Mouse (Mus musculus) adrenal gland, postnatal 14 days (tissue): Measurements from ENCODE around the gene Hcar2. TPM values are rescaled to one million over a fixed set of nuclear protein-coding genes. Genes with fewer than 3 reads are reported as not detected.
A peak's percentile ranks its signal among the peaks of the same experiment; 100 is the strongest.

Experiments
- DNase-seq: peaks from one replicate; pipeline ENCODE4 v3.0.0; 2021; ENCODE audit warnings: mixed read lengths
- long read RNA-seq, 2 experiments: library from polyadenylated mRNA; stranded (forward); transcript quantifications; one replicate each; pipeline ENCODE4 v2.0.0; 2021
- total RNA-seq: library from RNA; stranded (reverse); gene quantifications from 2 replicates; pipeline ENCODE4 v1.2.3, GENCODE M21; 2021

Hcar2 gene
- 0.45 and 0.78 TPM in 2 replicates for total RNA-seq
- long read RNA-seq, experiment 1: 0 reads
- long read RNA-seq, experiment 2: 0 reads

DNA sequence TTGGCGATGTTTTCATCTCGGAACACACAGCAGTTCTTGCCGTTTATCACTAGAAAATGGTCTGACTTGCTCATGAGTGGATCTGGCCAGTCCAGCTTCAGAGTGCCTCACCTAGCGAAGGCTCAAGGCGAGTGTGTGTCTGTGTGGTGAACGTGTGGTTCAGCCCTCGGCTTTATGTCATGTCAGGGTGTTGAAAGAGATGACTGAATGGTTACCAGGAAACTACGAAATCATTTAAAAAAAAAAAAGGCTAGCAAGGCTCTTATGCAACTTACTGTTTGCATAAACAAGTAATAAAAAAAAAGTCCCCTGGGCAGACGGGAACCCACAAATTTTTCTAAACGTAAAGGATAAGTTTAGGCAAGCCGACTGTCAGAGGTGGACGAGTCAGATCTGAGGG is at the start of gene Hcar2:
TSS of gene Hcar2 (minus strand) at position 135 of the 400 bp plus-strand sequence.
- no peak for DNase-seq

DNA sequence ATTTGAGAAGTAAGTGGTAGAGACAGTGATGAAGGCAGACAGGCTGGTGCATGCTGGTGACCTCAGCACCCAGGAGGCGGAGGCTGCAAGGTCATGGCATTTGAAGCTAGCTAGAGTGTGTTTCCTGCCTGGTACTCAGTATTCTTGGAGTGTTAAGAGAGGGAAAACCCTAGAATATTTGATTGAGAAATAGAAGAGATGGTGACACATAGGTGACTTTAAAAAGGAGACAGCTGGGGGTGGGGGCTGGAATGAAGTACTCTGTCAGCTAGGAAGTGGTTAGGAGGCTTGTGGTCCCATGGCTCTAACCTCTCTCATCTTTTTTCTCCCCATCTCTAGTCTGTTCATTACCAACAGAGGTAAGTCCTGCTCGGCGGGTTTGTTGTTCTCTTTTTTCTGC is 49.6 kb upstream of the Hcar2 start:
- peak; percentile 57 for DNase-seq

DNA sequence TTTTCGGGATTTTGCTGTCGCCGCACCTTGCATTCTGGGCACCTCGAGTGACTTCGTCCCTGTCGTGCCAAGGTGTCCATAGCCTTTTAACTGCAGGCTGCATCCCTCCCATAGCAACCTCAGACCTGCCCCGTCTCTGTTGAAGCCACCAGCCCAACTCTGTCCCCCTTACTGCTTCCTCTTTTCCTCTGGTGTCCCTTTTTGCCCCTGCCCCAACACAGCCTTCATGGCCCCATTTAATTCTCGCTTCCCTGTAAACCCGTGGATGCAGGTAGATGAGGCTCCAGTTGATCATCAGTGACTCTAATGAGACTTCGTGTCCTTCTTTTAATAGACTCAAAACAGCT is 42.3 kb upstream of the Hcar2 start:
- no peak for DNase-seq

DNA sequence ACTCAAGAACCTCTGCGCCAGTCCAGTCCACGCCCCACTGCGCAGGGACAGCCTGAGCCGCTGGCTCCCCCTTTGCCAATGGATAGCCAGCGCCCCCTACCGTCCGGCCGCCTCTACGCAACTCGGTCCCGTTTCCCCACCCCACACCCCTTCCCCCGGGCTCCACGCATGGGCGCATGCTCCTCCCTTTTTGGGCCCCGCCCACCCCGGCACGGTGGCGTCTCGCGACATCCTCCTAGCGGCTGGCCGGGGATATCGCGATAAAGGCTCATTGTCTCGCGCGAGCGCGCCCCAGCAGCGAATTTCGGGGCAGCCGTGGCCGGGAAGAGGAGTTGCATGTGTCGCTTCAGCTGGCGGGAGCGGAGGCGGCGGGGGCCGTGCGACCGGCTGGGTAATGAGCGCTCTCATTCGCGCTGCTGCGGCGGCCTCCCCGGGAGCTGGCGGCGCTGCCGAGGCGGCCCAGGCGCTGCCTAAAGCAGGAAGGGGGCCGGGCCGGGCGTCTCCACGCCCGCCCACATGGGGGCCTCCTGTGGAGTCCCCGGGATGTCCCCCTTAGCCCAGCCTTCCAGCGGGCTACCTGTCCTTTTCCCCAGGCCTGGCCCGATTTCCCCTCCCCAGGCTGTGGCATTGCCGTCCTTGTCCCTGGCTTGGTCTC is 41.8 kb upstream of the Hcar2 start, which contains the start of gene Denr:
TSS of gene Denr (plus strand) at position 200 of the 655 bp plus-strand sequence.
- peak; percentile 100 for DNase-seq

DNA sequence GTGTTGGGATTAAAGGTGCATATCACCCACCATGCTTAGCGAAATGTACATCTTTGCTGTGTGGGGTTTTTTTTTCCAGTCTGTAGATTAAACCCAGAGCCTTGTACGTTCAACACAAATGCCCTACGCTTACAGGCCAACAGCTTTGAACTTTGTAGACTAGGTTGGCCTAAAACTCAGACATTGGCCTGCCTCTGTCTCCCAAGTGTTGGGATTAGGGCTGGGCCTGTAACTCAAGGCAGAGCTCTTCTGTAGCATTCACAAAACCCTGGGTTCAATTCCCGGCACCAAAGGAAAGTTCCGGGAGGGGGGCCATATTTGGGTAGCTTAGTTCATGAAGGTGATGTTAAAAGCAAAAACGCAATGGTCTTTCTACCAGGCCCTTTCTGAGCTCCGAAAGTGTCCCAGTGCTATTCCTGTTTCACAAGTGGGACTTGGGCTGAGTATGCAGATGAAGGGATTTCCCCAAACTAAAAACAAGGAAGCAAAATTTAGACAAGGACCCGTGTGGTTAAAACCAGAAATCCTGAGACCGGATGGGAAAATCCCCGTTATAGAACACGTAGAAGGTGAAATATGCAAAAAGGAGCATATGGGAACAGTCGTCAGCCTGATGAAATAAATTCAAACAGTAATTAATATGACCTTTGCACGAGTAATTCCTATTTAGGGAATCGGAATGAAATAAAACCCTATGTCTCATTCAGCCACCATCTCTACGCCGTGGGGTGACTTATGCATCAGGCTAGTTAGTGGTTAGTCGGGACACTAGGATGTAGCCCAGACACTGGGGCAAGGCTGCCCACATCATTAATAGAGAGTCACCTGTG is 41.1 kb upstream of the Hcar2 start:
- DNase-seq: no peak

DNA sequence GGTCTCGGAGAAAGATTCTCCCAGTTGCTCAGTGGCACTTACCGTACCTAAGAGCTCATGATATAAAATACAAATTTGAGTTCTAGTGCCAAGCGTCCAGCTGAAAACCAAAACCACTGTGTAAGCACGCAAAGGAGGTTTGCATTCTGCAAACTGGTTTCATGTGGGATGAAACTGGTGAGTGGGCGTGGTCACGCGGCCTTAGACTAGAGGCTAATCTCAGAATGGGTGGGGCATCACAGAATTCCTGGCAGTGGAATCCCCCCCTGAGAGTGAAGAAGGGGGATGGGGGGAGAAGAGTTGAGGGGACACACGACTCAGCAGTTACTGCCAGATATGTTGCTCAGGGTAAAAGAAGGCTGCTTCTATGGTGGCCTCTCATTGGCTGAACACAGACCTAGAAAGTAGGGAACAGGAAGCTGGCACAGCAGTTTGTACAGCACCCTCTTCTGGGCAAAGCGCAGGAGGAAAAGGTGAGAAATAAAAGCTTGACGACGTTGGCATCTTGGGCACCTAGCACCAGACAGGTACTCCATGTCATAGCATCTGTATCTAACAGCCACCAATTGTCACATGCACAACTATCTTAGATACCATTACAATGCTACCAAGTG is 38.9 kb upstream of the Hcar2 start:
- no peak for DNase-seq

DNA sequence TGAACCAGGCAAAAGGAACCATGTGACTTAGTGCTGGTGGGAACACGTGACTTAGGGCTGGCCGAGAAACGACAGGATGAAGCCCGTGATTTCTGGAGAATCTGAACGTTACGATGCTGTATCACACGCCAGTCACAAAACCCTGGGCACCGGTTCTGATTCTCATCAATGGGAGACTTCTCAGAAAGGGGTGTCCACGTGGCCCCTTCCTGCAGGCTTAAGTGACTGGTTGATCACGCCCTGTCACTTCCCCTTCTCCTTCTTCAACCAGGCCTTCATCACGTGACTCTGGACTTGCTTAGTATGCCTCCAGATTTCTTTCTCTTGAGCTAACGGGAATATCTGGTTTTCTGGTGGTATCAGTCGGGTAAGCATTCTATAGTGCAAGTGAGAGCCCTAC is 32.1 kb upstream of the Hcar2 start:
- DNase-seq: no peak

DNA sequence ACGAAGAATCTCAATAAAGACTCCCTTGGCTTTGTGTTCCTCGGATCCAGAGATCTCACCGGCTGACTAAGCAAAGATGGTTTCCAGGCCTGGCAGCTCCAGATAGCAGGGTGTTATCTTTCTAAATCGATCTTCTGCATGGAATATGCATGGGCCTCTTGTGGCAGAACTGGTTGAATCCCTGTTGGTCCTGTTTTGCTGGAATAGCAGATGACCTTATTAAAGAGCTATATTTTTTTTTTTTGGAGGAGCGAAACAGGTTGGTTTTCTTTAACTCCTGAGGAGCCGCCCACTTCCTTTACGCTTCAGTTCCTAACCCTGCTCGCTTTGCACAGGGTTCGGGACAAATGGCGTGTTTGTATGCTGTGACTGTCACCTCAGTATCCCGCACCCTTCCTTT is 31.1 kb upstream of the Hcar2 start:
- DNase-seq: no peak

DNA sequence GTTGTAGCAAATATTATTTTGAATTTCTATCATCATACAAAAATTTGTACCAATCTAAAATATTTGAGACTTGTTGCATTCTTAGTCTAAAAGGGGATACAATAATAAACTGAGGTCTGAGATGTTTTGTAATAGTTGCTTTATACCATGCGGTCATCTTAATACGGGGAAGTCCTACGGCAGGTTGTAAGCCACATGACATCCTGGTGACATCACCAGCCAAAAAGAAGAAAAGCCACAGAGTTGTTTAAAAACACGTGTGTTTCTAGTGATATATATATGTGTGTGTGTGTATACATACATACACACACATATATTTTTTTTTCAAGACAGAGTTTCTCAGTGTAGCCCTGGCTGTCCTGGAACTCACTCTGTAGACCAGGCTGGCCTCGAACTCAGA is 28.2 kb upstream of the Hcar2 start:
- DNase-seq: no peak

DNA sequence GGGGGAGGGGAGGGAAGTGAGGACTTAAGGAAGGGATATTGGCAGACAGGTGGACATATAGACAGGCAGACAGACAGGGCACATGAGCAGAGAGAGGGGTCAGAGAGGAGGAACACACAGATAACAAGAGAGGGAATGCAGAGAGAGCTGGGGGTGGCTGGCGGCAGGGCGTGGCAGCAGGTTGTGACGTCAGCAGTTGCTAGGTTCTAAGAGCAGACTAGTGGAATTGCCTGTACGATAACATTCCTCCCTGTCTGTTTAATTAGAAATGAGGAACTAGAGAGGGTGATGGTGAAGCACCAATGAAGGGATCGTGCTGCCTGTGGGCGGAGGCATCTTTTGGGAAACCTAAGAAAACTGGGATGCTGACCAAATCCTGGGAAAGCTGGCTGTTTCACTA is 26.4 kb upstream of the Hcar2 start:
- DNase-seq: peak; percentile 67

DNA sequence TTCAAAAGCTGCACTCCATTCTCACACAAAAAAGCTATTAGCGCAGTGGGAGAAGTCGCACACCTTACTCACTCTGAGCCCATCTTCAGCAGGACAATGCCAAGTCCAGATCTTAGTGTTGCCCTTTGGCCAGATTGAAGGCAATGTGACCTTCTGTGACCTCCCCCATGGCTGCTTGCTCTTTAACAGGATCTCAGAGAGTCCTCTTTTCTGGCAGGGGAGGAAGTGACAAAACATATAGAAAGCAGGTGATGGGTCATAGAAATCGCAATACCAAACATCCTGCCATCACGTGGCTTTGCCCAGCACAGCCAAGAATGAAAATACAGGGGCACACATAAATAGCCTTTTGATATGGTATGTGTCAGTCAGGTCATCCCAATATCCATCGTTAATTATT is 25.7 kb upstream of the Hcar2 start:
- DNase-seq: no peak

DNA sequence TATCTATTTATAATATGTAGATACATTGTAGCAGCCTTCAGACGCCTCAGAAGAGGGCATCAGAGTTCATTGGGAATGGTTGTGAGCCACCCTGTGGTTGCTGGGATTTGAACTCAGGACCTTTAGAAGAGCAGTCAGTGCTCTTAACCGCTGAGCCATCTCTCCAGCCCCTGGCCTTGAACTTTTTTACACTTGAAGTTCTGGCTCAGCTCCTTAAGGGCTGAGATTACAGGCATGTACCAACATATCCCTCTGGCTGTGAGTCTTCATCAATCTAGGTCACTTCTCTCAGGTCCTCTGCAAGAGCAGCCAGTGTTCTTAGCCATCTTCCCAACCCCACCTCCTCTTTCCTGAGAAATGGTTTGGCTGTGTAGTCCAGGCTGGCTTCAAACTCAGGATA is 25.0 kb upstream of the Hcar2 start:
- DNase-seq: no peak

DNA sequence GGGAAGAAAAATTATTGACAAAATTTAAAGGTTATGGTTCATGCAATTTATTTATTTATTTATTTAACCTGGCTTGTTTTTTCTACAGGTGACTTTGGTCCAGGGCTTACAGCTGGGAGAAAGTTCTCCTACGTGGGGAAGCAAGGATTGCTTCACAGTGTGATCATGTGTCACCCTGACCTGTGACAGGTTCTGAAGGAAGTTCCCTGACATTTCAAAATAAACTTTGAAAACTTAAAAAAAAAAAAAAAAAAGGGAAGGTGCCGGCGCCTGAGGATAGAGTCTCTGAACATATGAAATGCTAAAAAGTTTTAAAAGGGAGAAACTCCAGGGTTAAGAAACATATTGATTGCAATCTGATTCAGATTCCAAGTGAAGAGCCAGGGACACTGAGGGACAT is 21.1 kb upstream of the Hcar2 start:
- no peak for DNase-seq

DNA sequence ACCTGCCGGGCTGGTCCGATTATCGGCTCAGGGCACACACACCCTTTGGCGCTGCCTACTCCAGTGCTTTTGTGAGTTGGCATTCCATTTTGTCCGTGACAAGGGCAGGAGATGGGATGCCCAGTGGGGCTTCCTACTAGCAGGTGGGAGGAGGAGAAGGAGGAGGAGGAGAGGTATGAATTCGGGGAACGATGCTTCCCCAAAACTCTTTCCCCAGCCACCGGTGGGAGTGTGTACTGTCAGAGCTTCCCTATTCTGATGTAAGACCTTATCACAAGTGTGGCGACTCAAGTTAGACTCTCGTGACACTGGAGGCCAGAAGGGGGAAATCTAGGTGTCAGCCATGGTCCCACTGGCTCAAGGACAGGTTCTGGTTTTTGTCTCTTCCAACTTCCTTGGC is 19.0 kb upstream of the Hcar2 start:
- no peak for DNase-seq

DNA sequence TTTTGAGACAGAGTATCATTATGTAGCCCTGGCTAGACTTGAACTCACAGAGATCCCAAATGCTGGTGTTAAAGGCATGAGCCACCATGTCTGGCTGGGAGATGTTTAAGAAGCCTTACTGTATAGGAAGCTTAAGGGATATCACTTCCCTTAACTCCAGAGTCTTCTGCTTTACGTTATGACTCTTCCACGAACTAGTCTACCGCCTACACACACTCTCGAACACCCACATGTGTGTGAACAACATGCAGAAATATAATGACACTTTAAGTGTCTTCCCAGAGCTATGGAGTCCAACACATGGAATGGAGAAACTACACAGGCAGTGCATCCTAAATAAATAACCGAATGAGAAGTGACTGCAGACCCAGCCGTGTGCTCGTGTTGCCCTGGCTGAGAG is 18.6 kb upstream of the Hcar2 start:
- no peak for DNase-seq

DNA sequence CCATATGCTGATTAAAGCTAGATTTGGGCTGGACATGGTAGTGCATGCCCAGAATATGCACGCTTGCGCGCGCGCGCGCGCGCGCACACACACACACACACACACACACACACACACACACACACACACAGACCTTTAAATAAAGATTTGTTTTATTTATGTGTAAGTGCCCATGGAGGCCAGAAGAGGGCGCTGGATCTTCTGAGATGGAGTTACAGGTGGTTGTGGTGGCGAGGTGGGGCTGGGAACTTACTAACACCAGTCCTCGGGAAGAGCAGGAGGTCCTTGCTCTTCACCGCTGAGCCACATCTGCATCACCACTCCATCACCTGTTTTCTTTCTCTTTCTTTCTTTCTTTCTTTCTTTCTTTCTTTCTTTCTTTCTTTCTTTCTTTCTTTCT is 15.5 kb upstream of the Hcar2 start:
- DNase-seq: no peak

DNA sequence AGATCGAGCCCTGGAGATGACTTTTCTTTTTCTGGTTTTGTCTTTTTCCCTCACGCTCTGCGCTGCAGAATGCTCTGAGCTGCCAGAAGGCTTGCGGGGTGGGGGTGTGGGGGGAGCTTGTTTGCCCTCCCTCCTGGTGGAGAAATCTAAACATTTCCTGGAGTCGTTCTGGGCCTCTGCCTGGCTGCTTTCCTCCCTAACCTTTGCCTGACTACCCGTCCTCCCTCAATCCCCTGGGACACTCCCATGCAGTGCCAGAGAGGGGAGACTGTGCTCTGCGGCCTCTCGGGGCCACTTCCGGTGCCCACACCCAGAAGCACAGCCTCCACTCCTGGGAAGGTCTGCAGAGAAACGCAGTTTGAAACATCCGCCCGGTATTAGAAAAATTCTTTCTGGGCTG is 14.6 kb upstream of the Hcar2 start, which contains the start of gene Hcar1:
TSS of gene Hcar1 (minus strand) at position 93 of the 400 bp plus-strand sequence.
- peak; percentile 54 for DNase-seq

DNA sequence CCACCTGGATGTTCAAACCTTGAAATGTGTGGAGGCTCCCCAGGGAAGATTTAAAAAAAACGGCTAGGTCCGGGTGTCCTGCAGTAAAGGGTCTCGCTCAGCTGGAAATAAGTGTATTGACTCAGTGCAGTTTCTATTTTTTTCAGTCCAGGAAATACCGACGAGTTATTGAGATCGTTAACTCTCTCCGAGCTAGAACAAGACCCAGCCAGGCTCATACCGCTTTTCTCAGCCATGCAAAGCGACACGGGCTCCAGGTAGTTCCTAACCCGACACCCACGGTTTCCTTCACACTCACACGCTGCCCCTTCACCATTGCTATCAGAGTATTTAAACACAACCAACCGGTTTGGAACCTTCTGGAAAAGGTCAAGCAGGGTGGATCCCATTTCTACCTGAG is 12.8 kb upstream of the Hcar2 start:
- no peak for DNase-seq

DNA sequence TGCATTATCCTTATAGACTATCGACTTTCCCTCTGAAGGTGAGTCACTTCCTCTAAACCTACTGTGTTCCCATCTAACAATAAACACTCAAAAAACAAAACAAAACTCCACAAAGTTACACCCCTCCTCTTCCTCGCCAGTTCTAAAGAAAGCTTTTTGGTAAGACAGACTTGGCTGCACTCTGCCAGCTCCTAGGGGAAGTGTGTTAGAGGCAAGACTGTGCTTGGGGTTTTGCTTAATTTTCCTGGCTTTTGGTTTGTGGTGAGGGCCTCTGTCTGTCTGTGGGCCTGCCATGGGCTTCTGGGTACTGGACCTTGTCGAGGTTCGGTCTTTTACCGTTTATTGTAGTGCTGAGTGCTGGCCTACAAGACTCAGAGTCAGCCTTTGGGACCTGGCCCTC is 8.9 kb upstream of the Hcar2 start:
- no peak for DNase-seq

DNA sequence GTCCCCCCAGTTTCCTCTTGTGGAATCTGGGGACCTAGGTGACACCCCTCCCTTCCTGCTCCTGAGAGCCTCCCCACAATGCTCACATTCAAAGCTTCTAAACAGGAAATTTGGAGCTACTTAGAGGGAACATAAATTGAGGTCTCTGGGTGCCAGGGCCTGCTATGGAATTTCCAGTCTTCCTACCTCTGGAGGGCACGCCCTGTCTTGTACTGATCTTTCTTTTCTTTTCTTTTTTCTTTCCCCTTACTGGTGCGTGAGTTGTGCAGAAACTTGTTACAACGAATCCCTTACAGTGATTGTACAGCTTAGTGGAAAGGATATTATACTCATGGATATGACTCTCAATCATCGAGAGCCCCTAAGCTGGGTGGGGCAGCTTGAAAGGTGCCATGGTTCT is 4.3 kb upstream of the Hcar2 start:
- no peak for DNase-seq

DNA sequence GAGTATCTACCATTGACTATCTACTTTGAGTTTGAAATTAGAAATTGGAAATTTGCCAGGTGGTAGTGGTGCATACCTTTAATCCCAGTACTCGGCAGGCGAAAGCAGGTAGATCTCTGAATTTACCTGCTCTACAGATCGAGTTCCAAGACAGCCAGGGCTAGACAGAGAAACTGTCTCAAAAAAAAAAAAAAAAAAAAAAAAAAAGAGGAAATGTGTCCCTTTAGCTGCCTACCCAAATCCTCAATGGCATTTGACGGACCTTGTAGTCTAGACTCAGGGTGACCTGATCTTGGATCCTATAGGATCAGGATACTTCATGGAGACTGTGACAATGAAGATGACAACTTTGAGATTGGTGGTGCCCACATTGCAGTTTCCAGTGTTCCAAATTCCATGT is 1.2 kb upstream of the Hcar2 start:
- DNase-seq: no peak

DNA sequence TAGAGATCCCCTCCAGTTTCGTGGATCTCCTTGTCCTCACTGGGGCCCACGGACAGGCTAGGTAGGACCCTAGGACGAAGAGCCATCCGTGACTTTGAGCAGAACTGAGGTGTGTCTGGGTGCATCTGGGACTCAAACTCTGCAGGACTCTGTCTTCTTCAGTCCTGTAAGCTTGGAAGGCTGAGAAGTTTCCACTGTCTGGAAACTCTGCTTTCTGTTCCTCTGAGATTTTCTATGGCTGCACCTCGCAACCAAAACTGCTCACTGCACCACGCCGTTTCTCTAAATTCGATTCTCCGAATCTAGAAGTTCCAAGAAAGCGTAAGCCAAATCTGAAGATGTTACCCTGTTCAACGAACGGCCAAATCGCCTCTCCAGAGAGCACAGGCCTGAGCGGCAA is 1.4 kb downstream of the Hcar2 start:
- no peak for DNase-seq
